Mouse (Mus musculus): Measurements from ENCODE around the gene Ttc19.

- TF ChIP-seq POLR2A (IDR thresholded peaks at IDR 0.05; ENCODE audit: control insufficient read depth, extremely low read depth, insufficient read depth, low read length, poor library complexity): no peak
- TF ChIP-seq CTCF (IDR thresholded peaks at IDR 0.05; ENCODE audit: borderline replicate concordance, control insufficient read depth, extremely low read depth, insufficient read depth, low read length, poor library complexity): no peak
These were observed 30.2 kb upstream of the Ttc19 start for GRCm38 (mm10) chr11:62251047-62251446.
